Mouse (Mus musculus): ENCODE data around the gene Fam83g.

Fam83g gene

DNA sequence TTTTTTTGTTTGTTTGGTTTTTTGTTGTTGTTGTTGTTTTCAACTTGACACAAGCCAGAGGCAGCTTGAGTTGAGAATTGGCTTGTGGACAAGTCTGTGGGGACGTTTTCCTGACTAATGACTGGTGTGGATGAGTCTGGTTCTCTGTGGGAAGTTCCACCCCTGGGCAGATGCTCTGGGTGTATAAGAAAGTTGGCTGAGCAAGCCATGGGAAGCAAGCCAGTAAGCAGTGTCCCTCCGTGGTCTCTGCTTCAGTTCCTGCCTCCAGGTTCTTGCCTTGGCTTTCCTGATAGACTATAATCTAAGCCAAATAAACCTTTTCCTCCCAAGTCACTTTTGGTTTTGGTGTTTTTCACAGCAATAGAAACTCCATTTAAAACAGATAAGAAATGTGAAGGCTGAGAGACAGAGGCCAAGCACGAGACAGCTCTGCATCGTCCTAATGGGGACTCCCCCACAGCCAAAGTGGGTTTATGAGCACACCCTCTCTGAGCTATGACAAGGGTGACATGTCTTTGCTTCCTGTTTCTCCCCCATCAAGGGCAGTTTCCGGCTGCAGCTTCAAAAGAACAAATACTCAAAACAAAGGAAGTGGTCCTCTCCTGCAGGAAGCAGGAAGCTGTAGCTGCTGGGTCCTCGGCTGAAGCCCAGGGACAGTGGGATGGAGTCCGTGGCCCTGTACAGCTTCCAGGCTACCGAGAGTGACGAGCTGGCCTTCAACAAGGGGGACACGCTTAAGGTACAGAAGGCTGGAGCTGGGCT, 31.0 kb upstream of the Fam83g start, which contains the start of gene Grap:
Gene Grap, plus strand, starts transcription at position 580 of the 762 bp plus-strand sequence.
- peak; percentile 68 for DNase-seq

DNA sequence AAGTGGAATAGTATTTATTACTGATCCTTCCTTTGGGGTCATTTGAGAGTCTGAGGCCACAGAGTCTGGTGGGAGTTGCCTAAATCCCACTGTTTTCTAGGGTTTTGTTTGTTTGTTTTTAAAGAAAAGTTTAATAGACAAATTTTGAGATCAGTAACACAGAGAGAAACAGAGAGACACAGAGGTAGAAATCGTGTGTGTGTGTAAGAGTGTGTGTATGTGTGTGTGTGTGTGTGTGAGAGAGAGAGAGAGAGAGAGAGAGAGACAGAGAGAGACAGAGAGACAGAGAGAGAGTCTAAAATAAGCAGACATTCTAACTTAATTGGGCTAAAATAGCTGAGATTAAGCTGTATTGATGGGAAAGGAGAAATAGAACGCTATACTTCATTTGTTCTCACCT, 30.3 kb upstream of the Fam83g start:
- DNase-seq, result no peak

DNA sequence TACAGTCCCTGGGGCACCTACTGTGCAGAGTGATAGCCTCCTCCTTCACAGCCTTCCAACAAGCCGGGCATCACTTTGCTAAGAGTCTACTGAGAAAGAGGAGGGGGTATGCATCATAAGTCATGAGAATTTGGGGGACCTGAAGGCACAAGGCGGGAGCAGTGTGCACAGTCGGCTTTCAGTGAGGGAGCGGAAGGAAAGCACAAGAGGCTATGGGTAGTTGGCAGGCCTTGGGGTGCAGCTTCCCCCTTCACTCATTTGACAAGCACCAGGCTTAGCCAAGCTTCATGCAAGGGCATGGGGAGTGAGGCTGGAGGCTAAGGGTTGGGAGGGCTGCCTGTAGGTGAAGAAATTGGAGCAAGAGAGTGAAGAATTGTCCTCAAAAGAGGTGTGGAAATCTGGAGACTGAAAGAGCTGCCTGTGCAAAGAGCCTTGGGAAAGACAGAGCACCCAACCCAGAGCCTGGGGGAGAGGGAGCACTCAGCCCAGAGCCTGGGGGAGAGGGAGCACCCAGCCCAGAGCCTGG, 29.0 kb upstream of the Fam83g start:
- DNase-seq, result no peak

DNA sequence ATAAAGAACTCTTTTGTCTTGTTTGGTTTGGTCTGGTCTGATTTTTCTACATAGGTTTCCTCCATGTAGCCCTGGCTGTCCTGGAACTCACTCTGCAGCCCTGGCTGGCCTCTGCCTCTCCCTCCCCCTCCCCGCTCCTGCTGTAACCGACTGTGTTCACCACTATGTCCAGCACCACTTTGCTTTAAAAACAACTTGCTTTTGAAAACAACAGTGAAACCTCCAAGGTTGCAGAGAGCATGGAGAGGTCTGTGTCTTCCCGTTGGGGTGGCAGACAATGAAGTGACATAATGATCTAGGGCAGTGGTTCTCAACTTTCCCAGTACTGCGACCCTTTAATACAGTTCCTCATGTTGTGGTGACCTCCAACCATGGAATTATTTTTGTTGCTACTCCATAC, 28.2 kb upstream of the Fam83g start:
- DNase-seq, result no peak

DNA sequence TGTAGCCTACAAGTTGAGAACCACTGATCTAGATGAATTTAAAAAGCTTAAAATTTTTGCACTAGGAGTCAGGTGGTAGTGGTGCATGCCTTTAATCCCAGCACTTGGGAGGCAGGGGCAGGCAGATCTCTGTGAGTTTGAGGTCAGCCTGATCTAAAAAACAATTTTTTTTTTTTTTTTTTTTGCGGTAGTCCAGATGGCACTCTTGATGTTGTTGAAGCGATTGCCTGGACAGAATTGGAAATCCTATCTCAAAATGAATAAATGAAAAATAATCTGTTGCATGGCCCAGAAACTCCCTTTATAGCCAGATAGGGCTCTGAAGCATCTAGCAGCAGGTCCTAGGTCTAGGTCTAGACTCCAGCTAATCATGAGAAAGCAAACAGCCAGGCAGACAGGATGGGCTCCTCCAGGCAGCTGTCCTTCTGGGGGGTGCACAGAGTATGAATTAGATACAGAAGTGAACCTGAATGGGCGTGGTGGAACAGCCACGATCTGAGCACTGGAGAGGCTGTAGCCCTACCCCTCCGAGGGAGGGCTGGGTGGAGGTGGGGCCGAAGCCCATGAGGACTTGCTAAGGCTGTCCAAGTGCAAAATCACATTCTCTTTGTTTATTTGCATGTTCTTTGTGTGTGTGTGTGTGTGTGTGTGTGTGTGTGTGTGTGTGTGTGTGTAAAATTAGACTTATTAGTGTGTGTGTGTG, 27.6 kb upstream of the Fam83g start:
- DNase-seq, result no peak

DNA sequence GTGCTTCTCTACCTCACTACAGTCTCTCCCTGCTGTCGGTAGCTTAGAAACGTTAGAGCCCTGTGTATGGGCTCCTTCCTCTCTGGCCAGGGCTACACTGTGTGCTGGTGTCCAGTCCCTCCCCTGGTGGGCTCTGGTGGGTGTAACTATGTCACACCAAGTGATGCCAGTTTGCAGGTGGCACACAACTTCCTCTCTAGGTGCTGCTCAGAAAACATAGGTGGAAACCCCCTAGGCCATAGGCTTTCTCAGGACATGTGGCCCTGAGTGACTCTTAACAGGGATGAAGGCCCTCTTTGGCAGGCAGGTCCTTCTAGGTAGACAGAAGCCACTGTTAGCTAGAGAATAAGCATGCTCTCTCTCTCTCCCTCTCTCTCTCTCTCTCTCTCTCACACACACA, 26.5 kb upstream of the Fam83g start:
- DNase-seq, result no peak

DNA sequence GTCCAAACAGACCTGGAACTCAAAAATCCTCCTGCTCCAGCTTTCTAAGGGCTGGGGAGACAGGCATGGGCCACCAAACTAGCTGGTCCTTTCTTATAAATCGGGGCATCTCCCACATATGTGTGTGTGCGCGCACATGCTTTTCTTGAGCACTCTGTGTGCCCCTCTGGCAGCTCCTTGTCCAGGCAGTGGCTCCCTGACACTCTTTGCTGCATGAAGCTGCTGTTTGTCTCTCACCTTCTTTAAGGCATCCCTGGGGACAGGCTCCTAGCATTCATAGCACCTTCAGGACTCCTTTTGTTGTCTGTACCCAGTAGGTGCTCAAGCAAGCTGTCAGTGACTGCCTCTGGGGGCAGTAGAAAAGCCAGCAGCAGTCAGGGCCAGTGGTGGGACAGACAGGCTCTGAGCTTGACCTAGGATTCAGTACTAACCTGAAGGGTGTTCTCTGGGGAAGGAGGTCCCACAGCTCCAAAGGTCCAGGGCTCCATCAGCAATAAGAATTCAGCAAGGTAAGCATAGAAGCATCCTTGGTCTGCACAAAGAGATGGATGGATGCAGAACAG, 25.4 kb upstream of the Fam83g start:
- DNase-seq, result no peak

DNA sequence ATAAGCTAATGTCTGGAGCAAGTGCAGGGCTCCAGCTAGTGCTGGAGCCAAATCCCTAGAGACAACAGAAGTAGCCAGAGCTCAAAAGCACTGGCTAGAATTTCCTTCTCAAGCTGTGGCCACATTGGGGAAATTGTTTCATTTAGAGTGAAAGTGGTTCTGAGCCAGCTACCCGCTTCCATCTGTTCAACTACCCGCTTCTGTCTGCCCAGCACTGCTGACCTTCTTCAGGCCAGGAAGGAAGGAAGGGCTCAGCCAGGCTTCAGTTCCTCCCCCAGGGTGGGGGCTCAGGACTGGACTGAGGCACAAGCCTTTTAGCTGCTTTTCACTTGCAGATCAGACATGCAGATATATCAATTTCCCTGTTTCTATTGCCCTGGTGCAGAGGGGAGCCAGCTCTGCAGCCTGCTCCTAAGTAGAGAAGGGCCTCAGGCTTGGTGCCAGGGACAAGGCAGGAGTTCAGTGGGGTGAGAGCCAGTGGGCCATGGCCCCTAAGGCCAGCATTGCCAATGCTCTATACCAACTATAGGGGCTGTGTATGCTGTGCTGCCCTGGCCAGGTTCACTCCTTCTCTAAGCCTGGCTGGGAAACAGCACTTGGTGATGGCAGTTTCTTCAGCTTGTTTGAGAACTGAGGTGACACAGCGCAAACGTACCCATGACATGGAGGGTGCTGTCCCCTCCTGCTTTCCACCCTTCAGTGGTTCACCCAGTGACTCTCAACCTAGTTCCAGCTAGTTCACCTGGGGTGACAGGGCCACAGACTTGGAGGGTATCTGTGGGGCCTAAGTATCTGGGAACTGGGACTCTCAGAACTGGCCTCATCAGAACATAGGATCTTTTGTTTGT, 24.7 kb upstream of the Fam83g start:
- DNase-seq, result peak; percentile 35

DNA sequence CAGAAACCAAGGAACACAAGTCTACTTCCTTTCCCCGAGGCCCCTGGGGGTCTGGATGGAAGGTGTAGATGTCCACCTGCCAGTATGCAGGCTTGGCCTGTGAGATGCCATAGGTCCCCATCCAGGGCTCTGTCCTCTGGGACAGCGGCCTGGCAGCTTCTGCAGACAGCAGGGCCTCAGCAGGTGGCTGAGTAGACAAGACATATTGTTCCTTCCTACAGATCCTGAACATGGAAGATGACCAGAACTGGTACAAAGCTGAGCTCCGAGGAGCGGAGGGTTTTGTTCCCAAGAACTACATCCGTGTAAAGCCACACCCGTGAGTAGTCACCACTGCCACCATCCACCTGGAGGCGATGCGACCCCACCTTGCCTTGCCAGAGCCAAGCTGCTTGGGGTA, 23.9 kb upstream of the Fam83g start:
- DNase-seq, result no peak

DNA sequence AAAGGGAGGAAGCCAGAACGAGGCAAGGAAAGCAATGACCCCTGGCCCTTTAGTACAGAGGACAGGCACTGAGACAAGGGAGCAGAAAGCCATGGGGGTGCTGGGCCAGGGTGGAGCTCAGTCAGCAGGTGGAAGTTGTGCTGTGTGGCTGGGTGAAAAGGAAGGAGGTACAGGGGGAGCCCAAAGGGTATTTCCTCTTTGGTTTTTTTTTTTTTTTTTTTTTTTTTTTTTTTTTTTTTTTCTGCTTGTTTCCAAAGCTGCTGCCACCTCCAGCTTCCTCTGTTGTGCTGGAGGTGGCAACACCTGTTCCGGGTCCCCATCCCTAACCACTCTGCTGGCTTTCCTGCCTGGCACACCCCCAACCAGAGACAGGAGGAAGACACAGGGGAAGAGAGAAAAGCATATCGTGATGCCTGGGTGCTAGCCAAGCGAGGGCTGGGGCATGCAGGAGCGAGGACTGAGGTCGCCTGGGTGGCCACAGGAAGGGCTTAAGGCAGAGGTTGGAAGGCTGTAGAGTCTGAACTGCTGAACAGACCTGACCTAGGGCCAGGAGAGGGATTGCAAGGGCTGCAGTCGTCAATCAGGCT, 23.0 kb upstream of the Fam83g start:
- DNase-seq, result no peak

DNA sequence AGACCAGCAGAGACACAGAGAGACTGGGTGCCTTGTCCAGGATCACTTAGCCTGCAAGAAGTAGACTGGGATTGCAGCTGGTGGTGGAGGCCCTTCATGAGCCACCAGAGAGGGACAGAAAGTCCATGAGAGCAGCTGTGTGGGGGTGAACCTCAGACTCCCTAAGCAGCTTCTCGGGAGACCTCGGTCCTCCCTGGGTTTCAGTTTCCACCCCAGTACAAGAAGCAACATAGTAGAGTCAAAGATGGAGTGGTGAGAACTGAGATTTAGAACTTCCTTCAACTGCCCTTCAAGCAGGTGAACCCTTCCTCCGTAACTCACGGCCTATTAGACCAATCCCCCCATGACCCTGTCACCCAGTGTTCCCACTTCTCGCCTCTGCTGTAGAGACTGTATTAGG, 21.7 kb upstream of the Fam83g start:
- no peak for DNase-seq

DNA sequence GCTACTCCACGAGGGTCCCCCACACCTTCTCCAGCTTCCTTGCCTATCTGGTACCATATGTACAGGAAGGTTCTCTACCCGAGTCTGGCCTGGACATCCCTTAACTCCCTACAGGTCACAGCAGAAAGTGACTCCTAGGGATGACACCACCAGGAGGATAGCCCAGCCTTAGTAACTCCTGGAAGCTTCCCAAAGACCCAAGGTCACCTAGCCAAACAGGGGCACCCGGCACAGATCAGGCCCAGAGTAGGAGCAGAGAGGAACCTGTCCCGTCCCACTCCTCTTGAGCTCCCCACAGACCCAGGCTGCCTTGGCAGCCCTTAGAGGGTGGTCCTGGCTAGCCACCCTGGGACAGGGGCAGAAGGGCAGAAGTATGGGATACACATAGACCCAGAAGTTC, 18.5 kb upstream of the Fam83g start:
- DNase-seq, result no peak

DNA sequence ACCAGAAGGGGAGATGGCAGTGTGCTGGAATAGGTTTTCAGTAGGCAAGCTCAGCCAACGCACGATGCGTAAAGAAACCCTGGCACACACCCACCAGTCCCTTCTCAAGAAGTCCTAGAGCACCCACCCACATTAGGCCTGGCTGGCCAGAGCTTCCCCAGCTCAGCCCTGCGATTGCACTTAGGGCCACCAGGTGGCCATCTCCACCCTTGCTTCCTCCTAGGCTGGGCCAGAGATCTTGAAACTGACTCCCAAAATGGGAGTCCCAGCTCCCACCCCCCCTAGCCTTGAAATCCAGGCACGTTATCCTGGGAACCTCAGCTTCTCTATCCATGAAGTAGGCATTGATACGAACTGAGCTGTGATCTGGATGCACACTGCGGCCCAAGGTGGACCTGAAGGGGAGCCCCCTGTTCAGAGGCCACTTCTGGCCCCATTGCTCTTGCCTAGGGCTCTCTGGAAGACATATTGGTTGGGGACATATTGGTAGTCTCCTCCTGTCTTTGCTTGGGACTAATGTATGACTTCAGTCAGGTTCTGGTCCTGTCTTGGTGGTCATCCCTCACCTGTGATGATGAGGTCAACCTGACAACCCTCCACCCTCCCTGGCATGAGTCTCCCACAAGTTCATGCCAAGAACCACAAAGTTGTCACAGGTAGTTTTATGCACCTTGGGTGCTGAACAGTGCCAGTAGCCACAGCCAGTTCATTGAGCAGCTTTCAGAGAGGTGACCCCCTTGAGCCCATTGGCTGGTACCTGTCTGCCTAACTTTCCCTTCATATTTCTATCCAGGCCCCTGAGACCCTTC, 17.7 kb upstream of the Fam83g start:
- peak; percentile 73 for DNase-seq

DNA sequence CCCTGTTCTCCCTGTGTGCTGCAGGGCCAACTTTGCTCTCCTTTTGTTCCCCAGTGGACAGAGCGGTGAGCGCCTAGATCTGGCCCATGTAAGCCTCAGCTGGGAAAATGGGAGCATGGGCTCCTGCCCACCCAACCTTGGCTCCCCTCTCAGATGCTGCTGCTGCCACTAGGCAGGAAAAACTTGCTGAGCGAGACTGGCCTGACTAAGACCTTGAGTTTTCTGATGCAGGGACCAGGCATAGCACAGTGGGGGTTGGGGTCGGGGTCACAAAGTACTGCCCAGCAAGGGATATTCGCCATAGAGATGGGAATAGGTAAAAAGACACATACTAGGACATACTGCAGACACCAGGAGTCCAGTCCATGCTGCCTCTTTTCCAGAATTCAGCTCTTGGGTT, 16.6 kb upstream of the Fam83g start:
- no peak for DNase-seq

DNA sequence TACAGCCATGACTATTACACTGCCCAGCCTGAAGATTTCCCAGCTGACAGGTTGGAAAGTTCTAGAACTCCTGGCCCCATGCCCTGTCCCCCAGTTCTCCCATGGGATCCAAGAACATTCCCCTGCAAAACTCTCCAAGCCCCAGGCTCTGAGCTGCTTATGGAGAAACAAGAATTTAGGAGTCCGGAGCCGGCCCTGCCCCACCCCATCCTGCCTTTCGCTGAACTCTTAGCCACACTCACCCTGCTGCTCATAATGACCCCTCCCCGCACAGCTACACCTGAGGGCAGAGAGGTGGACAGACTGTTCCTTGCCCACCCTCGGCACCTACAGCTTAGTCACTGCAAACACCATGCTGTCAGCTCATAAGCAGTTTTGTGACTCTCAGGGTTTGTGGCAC, 16.1 kb upstream of the Fam83g start:
- DNase-seq, result no peak

DNA sequence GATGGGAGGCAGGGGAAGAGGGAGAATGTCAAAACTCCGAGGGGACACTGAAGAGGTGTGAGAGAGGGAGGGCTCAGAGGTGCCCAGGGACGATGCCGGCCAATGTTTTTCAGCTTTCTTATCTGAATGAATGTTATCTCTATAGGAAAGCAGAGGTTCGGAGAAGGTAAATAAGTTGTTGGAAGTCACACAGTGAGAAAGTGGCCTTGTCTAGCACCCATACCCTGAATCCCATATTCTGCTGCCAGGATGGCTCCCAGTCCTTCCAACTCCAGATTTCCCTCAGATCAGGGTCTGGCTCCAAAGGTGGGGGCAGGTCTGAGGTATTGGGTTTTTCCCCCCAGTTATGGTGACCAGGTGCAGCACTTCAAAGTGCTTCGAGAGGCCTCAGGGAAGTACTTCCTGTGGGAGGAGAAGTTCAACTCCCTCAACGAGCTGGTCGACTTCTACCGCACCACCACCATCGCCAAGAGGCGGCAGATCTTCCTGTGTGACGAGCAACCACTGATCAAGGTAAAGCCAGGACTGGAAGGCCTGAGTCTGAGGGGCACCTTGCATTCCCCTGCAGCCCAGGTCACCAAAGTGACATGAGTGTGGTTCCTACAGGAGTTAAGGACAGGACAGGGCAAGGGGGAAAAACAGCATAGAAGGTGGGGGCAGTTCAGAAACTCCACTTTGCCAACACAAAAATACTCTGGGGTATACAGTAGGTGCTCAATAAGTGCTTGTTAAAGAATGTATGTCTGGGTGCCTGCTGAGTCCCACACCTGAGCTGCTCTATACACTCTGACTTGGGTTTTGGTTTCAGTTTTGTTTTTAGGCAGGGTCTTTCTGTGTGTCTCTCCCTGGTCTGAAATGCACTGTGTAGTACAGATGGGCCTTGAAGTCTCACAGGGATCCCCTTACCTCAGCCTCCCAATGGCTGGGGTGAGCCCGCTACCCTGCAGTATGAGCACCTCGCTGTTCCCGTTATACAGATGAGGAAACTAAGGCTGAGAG, 14.1 kb upstream of the Fam83g start:
- DNase-seq, result no peak

DNA sequence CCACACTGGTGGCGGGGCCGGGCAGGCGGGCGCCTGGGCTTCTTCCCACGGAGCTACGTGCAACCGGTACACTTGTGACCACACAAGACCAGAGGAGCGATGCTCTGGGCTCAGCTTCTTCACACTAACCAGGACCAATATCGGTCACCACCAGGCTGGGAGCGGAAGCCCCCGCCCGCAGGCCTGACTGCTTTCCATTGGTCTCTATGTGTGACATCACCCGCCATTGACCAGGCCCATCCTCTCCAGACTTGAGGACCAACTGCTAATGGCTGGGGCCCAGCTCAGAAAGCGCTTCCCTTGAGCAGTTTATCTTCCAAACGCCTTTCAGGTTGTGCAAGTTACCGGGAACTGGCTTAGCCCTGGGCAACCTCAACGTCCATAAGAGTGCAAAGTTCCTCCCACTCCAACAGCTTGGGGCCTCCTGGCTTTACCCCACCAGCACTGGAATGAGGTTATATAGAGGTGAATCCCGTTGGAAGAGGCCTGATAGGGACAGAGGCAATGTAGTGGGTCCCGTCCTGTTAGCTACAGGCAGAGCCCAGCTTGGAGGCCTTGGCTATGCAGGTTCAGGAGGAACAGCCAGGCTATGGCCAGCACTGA, 12.0 kb upstream of the Fam83g start:
- DNase-seq, result no peak

DNA sequence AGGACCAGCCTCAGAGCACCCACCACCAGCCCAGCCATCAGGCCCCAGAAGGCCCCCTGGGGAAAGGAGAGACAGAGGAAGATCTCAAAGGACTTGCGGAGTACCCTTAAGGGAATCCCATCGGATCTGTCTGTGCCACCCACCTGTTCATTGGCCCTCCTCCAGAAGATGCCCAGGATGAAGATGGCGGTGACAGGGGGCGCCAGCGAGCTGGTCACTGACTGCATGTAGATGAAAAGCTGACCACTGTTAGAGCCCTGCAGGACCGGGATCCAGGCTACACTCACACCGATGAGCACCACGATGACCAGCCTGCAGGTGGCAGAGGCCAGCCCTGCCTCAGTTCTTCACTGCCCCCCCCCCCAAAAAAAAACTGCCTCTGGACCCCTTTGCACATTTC, 10.2 kb upstream of the Fam83g start:
- DNase-seq, result peak; percentile 47

DNA sequence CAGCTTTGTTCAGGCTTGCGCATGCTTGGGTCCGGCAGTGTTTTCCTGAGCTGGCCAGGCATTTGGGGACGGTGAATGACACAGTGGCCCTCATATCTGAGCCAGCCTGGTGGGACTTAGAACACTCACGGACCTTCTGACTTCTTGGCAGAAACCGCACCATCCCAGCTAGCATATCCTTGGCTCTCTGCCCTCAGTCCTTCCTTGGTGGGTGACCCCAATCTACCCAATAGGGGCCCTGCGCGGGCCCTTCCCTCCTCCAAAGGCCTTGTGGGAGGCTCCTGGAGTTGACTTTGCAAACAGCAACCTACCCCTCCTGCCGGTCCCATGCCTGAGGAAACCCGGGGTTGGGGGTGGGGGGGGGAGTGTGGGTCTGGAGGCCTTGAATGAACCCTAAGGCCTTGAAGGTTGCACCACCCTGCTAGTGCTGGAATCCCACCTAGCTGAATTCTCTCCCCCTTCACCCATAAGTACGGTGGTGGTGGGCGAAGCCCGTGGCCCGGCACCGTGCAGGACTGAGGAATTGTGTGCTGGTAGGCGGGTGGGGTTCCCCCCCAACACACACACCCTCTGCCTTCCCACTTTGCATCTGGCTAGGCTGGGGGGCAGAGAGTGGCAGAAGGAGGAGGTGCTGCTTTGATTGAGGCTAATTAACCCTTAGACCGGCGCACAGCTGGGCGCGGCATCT, 9.6 kb upstream of the Fam83g start:
- no peak for DNase-seq

DNA sequence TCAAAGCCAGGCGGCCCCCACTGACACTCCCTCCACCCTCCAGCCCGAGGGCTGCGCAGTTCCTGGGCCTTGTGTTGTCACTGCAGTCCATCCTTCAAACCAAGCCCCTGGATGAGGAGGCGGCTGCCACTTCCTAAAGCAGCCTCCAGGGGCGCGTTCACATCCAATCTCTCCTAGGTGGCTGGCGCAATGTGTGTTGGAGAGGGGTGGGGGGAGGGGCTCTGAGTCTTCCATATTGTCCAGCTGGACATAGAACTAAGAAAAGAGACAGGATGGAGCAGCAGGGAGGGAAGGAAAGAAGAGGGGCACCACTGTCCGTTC, 9.1 kb upstream of the Fam83g start:
- DNase-seq, result peak; percentile 56
